Mouse (Mus musculus) forebrain, postnatal 0 days (tissue): ENCODE results near the gene Ccdc69. TPM values are rescaled to one million over a fixed set of nuclear protein-coding genes. Genes with fewer than 3 reads are reported as not detected.

ENCODE experiments used
- ATAC-seq: fragments of 200-750 bp; cut with Nextera tagmentation; 2 replicates; pipeline ENCODE4 v1.8.0; 2017; ENCODE audit warnings: mild to moderate bottlenecking, moderate library complexity
- DNase-seq: peaks from one replicate; pipeline ENCODE4 v3.0.0-alpha.2; 2015
- H3K27ac ChIP-seq: fragments of 300-500 bp; sonication (generic); 2 replicates; pipeline ENCODE4 v1.5.1; 2014; ENCODE audit warnings: low read depth, mild to moderate bottlenecking, antibody characterized with exemption, low read length, moderate library complexity, mixed read lengths
- H3K27me3 ChIP-seq: fragments of 300-500 bp; sonication (generic); 2 replicates; pipeline ENCODE4 v1.6.1; 2014; ENCODE audit warnings: mild to moderate bottlenecking, low read length, mixed read lengths; ENCODE audit not compliant: insufficient read depth
- H3K36me3 ChIP-seq: fragments of 300-500 bp; sonication (generic); 2 replicates; pipeline ENCODE4 v1.6.1; 2014; ENCODE audit warnings: mild to moderate bottlenecking, moderate library complexity; ENCODE audit not compliant: insufficient read depth
- H3K4me1 ChIP-seq: fragments of 300-500 bp; sonication (generic); 2 replicates; pipeline ENCODE4 v1.6.1; 2014; ENCODE audit warnings: antibody characterized with exemption; ENCODE audit not compliant: insufficient read depth
- H3K4me2 ChIP-seq: fragments of 300-500 bp; sonication (generic); 2 replicates; pipeline ENCODE4 v1.6.1; 2014; ENCODE audit warnings: low read depth, mild to moderate bottlenecking, moderate library complexity
- H3K4me3 ChIP-seq: fragments of 300-500 bp; sonication (generic); 2 replicates; pipeline ENCODE4 v1.5.1; 2014; ENCODE audit warnings: low read depth, low read length, mixed read lengths
- H3K9ac ChIP-seq: fragments of 300-500 bp; sonication (generic); 2 replicates; pipeline ENCODE4 v1.6.1; 2014; ENCODE audit warnings: mild to moderate bottlenecking
- H3K9me3 ChIP-seq: fragments of 300-500 bp; sonication (generic); 2 replicates; pipeline ENCODE4 v1.6.1; 2016; ENCODE audit warnings: low read length
- CTCF ChIP-seq: sonication (generic); IDR thresholded peaks from 2 replicates; pipeline ENCODE4 v1.5.1; 2016; ENCODE audit warnings: antibody characterized with exemption, control low read depth, low read depth
- WGBS: fragments of 180-500 bp; shearing (Covaris S2); extraction: QIAGEN DNeasy Blood & Tissue Kit; methylation state at CpG from one replicate; pipeline ENCODE4 v1.1.7; 2014; 5-methylcytosine and 5-hydroxymethylcytosine counted together
- polyA plus RNA-seq: library from polyadenylated mRNA; unstranded; fragments of >200 nt; fragmentation: Nextera tagmentation; extraction: Ambion mirVana; gene quantifications from 2 replicates; pipeline ENCODE4 v1.2.1, GENCODE M21; 2015
- total RNA-seq: library from RNA; depleted of rRNA; stranded (reverse); fragments of >200 nt; gene quantifications from 2 replicates; pipeline ENCODE4 v1.2.3, GENCODE M21; 2014; rRNA removed

Ccdc69 gene
- total RNA-seq, result 0.48 and 0.62 TPM in 2 replicates
- polyA plus RNA-seq, result 0.18 and 0.29 TPM in 2 replicates

DNA sequence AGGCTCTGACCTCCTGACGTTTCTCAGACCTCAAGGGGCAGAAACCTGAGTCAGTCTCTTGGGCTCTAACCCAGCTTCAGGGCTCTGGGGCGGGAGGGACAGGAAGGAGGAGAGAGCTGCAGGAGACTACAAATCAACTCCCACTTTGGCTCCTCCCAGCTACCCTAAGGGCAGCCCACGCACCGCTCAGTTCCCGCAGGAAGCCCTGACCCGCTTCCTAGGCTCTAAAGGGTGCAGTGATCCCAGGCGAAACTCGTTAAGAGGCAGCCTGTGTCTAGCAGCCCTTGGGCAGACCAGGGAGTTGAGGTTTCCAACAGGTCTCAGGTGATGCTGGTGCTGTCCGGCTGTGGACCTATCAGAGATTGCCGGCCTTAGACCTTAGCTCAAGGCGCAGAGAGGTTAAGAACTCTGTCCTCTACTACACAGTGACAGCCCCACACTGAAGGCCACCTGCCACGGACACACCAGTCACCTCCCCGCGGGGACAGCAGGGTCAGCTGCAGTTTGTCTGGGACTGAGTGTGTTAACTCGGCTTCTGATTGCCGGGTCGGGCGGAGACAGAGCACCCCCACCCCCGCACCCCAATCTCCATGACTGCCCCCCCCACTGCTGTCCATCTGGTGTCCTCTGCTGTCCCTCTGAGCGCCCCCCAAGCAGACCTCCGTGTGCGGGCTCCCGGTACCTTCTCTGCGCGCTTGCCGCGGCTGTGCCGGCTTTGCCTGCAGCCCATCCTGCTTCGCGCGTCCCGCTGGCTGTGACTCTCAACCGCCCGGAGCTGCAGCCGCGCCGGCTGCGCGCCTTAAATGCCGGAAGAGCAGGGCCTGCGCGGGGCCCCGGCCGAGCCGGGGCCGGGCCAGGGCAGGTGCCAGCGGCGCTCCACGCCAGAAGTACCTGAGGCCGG lies at the start of gene Ccdc69:
TSS of gene Ccdc69 (minus strand) at position 801 of the 901 bp plus-strand sequence.
- H3K27ac ChIP-seq, result no peak within 1 kb of the TSS
- DNase-seq, result peak; percentile 54
- ATAC-seq, result peak; percentile 66
- WGBS, result 2% methylated on average over 50 of the region's 50 CpGs
- no peaks in the 10 kb centered on the region for H3K27me3 ChIP-seq
- H3K9me3 ChIP-seq, result no peaks in the 10 kb centered on the region
- H3K4me3 ChIP-seq, result peak within 1 kb of the TSS; percentile 40
- peaks cover 5% of the 10 kb centered on the region; the same call in 1 of the 2 replicates for H3K4me1 ChIP-seq
- H3K36me3 ChIP-seq, result no peaks in the 10 kb centered on the region
- H3K4me2 ChIP-seq, result peak within 1 kb of the TSS; percentile 79
- no peak for TF ChIP-seq CTCF
- peak within 1 kb of the TSS; percentile 43 for H3K9ac ChIP-seq

DNA sequence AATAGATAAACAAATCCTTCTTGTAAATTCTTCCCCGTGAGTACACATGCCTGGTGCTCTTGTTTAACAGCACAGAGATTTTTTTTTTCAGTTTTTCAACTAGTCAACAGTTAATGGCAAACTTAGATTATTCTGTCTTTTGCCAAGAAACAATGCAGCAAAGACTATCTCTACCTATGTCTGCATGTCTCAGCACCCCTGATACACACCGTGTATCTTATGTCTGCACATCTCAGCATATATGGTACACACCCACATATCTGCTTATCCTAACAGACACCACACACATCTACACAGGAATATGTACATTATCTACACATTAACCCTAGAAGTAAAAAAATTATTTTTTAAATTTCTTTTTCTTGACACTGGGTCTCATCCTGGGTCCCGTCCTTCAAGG lies 48.7 kb upstream of the Ccdc69 start:
- WGBS, result 86% methylated on average over 3 of the region's 3 CpGs
- Histone ChIP-seq H3K27me3 (no peaks in the 10 kb centered on the region), H3K9ac (no peak overlapping the region), H3K27ac (no peak overlapping the region), H3K4me1 (no peaks in the 10 kb centered on the region), H3K4me2 (no peak overlapping the region), H3K4me3 (no peak overlapping the region), H3K9me3 (no peaks in the 10 kb centered on the region), H3K36me3 (no peaks in the 10 kb centered on the region)
- TF ChIP-seq CTCF, result no peak
- no peak for ATAC-seq
- DNase-seq, result no peak

DNA sequence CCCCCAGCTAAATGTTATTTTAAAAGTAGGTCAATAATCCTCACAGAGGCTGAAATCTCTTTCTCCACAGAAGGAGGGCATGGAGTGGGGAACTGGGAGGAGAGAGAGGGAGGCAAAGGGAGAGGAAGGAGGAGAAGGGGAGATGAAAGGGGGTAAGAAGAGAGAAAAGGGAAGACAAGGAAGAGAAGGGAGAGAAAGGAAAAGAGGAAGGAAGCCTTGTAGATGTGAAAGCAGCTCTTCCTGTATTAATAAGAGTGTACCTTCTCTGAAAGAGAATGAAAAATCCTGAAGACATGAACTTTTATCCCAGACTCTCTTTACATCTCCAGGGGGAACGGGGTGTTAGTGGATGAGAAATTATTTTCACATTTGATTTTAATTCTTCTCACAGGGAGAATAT lies 43.5 kb upstream of the Ccdc69 start:
- no peaks in the 10 kb centered on the region for H3K36me3 ChIP-seq
- DNase-seq (no peak), ATAC-seq (no peak)
- no peaks in the 10 kb centered on the region for H3K27me3 ChIP-seq
- TF ChIP-seq CTCF, result no peak
- H3K4me3 ChIP-seq, result no peak overlapping the region
- H3K27ac ChIP-seq, result no peak overlapping the region
- 89% methylated on average over 1 of the region's 1 CpGs for WGBS
- H3K9me3 ChIP-seq, result no peaks in the 10 kb centered on the region
- no peak overlapping the region for H3K9ac ChIP-seq
- no peaks in the 10 kb centered on the region for H3K4me1 ChIP-seq
- H3K4me2 ChIP-seq, result no peak overlapping the region

DNA sequence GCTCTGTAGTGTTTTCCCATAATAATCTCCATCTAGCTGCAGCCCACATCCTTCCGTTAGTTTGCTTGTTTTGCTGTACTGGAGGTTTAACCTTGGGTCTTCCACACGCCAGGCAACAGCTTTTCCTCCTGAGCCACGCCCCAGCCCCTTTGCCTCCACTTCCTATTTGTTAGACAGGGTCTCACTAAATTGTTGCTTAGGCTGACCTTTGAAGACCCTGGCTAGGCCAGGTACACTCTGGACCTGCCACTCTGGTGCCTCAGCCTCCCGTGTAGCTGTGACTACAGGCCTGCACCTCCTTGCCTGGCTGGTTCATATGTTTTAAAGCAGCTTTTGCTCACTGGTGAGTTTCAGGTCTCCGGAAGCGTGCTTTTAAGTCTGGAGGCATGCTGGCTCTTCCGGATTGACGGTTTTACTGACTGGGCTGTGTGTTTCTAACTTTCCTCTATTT lies 42.9 kb upstream of the Ccdc69 start:
- no peak overlapping the region for H3K4me2 ChIP-seq
- DNase-seq (no peak), ATAC-seq (no peak)
- H3K9ac ChIP-seq, result no peak overlapping the region
- H3K27ac ChIP-seq, result no peak overlapping the region
- TF ChIP-seq CTCF, result no peak
- no peaks in the 10 kb centered on the region for H3K4me1 ChIP-seq
- H3K27me3 ChIP-seq, result no peaks in the 10 kb centered on the region
- H3K9me3 ChIP-seq, result no peaks in the 10 kb centered on the region
- 74% methylated on average over 8 of the region's 8 CpGs for WGBS
- H3K36me3 ChIP-seq, result no peaks in the 10 kb centered on the region
- H3K4me3 ChIP-seq, result no peak overlapping the region

DNA sequence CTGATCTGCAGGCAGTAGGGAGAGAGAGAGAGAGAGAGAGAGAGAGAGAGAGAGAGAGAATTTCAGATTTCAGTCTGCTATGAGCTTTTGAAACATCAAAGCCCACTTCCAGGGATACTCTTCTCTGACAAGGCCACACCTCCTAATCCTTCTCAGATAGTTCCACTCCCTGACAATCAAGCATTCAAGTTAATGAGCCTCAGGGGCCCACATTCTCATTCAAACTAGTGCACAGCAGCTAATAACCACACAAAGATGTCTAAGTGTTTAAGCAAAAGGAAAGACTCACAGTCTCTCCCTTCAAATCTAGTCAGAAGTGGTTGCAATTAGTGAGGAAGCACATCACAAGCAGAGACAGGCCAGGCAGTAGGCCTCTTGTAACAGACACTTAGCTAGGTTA lies 42.3 kb upstream of the Ccdc69 start:
- Histone ChIP-seq H3K4me3 (no peak overlapping the region), H3K9me3 (no peaks in the 10 kb centered on the region), H3K9ac (no peak overlapping the region), H3K4me1 (no peaks in the 10 kb centered on the region), H3K36me3 (no peaks in the 10 kb centered on the region), H3K4me2 (no peak overlapping the region), H3K27ac (no peak overlapping the region), H3K27me3 (no peaks in the 10 kb centered on the region)
- ATAC-seq, result no peak
- TF ChIP-seq CTCF, result no peak
- no peak for DNase-seq

DNA sequence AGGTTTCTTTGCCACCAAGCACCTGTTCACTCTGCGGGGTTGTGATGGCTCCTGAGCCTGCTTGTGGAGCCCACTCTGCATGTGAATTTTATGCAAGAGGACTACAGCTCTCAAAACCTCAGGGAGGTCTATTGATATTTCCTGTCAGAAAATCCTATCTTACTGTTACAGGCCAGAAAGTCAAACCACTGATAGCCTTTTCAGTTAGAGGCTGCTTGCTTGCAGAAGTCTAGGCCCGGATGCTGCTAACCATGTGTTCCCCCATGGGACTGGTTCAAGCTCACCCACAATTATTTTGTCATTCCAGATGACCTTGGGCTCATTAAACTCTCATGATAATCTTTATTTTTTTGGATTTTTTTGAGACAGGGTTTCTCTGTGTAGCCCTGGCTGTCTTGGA lies 39.1 kb upstream of the Ccdc69 start:
- Histone ChIP-seq H3K4me3 (no peak overlapping the region), H3K27me3 (no peaks in the 10 kb centered on the region), H3K27ac (no peak overlapping the region), H3K36me3 (no peaks in the 10 kb centered on the region), H3K9me3 (no peaks in the 10 kb centered on the region), H3K9ac (no peak overlapping the region), H3K4me1 (no peaks in the 10 kb centered on the region), H3K4me2 (no peak overlapping the region)
- DNase-seq, result no peak
- WGBS, result 96% methylated on average over 2 of the region's 2 CpGs
- ATAC-seq, result no peak
- TF ChIP-seq CTCF, result no peak

DNA sequence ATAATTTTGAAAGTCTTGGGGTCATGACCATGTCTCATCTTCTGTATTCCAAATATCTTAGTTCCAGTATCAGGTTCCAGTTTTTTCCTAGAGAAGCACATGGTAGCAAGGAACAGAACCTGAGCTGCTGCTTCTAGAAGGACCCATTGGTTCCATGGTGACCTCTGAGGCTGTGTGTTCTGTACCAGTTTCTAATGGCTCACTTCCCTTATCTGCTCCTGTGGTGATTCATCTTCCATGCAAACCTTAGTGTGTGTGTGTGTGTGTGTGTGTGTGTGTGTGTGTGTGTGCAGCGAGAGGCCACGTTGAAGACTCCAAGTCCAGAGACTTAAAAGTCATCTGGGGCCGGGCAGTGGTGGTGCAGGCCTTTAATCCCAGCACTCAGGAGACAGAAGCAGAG lies 38.1 kb upstream of the Ccdc69 start:
- 92% methylated on average over 3 of the region's 3 CpGs for WGBS
- H3K9ac ChIP-seq, result no peak overlapping the region
- no peak for ATAC-seq
- no peaks in the 10 kb centered on the region for H3K4me1 ChIP-seq
- H3K27me3 ChIP-seq, result no peaks in the 10 kb centered on the region
- no peak overlapping the region for H3K4me2 ChIP-seq
- no peak for TF ChIP-seq CTCF
- H3K4me3 ChIP-seq, result no peak overlapping the region
- H3K36me3 ChIP-seq, result no peaks in the 10 kb centered on the region
- no peaks in the 10 kb centered on the region for H3K9me3 ChIP-seq
- H3K27ac ChIP-seq, result no peak overlapping the region
- DNase-seq, result no peak
